Mouse (Mus musculus) megakaryocyte, embryonic 14.5 days (primary cell): ENCODE measurements around the gene Txnrd2.

Experiments
- FLI1 ChIP-seq: IDR thresholded peaks from 2 replicates; pipeline ENCODE4 v1.6.1; 2012; ENCODE audit warnings: low read length, inconsistent platforms, mixed read lengths
- GATA1 ChIP-seq: IDR thresholded peaks from 3 replicates; pipeline ENCODE4 v1.6.1; 2012; ENCODE audit warnings: mixed read lengths, low read length, inconsistent platforms, borderline replicate concordance

GRCm38 (mm10) chr16:18447243-18447642 lies 21.1 kb downstream of the Txnrd2 start:
- no peak for TF ChIP-seq FLI1
- no peak for TF ChIP-seq GATA1
